Comparison of ENCODE assay signal across 17 mouse cellular contexts in genomic region chr11:5436988-5437387, GRCm38 (mm10). TPM values are rescaled to one million over a fixed set of nuclear protein-coding genes. Genes with fewer than 3 reads are reported as not detected.
DNase-seq lines count a peak whose midpoint lies in the region; ATAC-seq lines count a peak whose summit lies in the region.
"Had no signal": no experiment of that assay in that cellular context is flagged by ENCODE, and none has a peak within 500 bp of the region (broad histone marks: within the 10 kb centered on the region; RNA-seq: fewer than 3 reads in every experiment).

No protein-coding gene starts in this region.

- DNase-seq in lung, postnatal 10 days: no peak
- DNase-seq in thymus, postnatal 14 days: no peak
- DNase-seq: adrenal gland, postnatal 25 days; cerebellum, adult 2 months; cerebellum, postnatal 10 days; gastrocnemius, postnatal 10 days; heart, postnatal 4 days had no signal

- H3K4me1 ChIP-seq in heart, embryonic 16.5 days (ENCODE audit: control insufficient read depth, insufficient read depth, low read length): peaks cover 33% of the 10 kb centered on the region
- H3K4me1 ChIP-seq in heart, embryonic 12.5 days (replicated peaks): peaks cover 51% of the 10 kb centered on the region
- peaks cover 61% of the 10 kb centered on the region for H3K4me1 ChIP-seq in lung, embryonic 15.5 days
- H3K4me1 ChIP-seq in stomach, embryonic 14.5 days (ENCODE audit: control insufficient read depth, insufficient read depth, low read length): no peaks in the 10 kb centered on the region; the same call in 1 of the 2 replicates
- H3K4me1 ChIP-seq in stomach, embryonic 16.5 days (ENCODE audit: control insufficient read depth, insufficient read depth, low read length): peaks cover 27% of the 10 kb centered on the region
- H3K4me1 ChIP-seq: hindbrain, embryonic 12.5 days had no signal

- H3K9me3 ChIP-seq in heart, embryonic 16.5 days (replicated peaks; ENCODE audit: control insufficient read depth, low read length): no peaks in the 10 kb centered on the region
- H3K9me3 ChIP-seq in heart, embryonic 12.5 days (replicated peaks): no peaks in the 10 kb centered on the region
- no peaks in the 10 kb centered on the region for H3K9me3 ChIP-seq in lung, embryonic 15.5 days
- H3K9me3 ChIP-seq in stomach, embryonic 14.5 days (ENCODE audit: control insufficient read depth, low read depth, low read length): no peaks in the 10 kb centered on the region
- no peaks in the 10 kb centered on the region for H3K9me3 ChIP-seq in stomach, embryonic 16.5 days (replicated peaks; ENCODE audit: control insufficient read depth, low read length)
- H3K9me3 ChIP-seq: embryonic facial prominence, embryonic 10.5 days; forebrain, embryonic 13.5 days; hindbrain, embryonic 12.5 days had no signal

- no peak overlapping the region for H3K4me3 ChIP-seq in heart, embryonic 16.5 days (ENCODE audit: low read length)
- H3K4me3 ChIP-seq in heart, embryonic 12.5 days: no peak overlapping the region
- no peak overlapping the region for H3K4me3 ChIP-seq in lung, embryonic 15.5 days
- H3K4me3 ChIP-seq in stomach, embryonic 14.5 days (ENCODE audit: low read depth, low read length): no peak overlapping the region
- no peak overlapping the region for H3K4me3 ChIP-seq in stomach, embryonic 16.5 days (replicated peaks; ENCODE audit: low read length)
- H3K4me3 ChIP-seq: embryonic facial prominence, embryonic 10.5 days; forebrain, embryonic 13.5 days; hindbrain, embryonic 12.5 days had no signal

- H3K9ac ChIP-seq in heart, embryonic 16.5 days (ENCODE audit: low read length): no peak overlapping the region
- H3K9ac ChIP-seq in heart, embryonic 12.5 days: no peak overlapping the region
- H3K9ac ChIP-seq in lung, embryonic 15.5 days: no peak overlapping the region
- H3K9ac ChIP-seq in stomach, embryonic 14.5 days (replicated peaks; ENCODE audit: low read depth, low read length): no peak overlapping the region
- no peak overlapping the region for H3K9ac ChIP-seq in stomach, embryonic 16.5 days (ENCODE audit: low read length)
- H3K9ac ChIP-seq: forebrain, embryonic 13.5 days; hindbrain, embryonic 12.5 days had no signal

- H3K4me2 ChIP-seq in heart, embryonic 16.5 days (ENCODE audit: low read depth, low read length): no peak overlapping the region
- no peak overlapping the region for H3K4me2 ChIP-seq in heart, embryonic 12.5 days
- peak overlapping the region; percentile 3; the same call in 1 of the 2 replicates for H3K4me2 ChIP-seq in lung, embryonic 15.5 days
- no peak overlapping the region for H3K4me2 ChIP-seq in stomach, embryonic 14.5 days (replicated peaks; ENCODE audit: low read depth, low read length)
- no peak overlapping the region for H3K4me2 ChIP-seq in stomach, embryonic 16.5 days (ENCODE audit: low read depth, low read length)
- H3K4me2 ChIP-seq: forebrain, embryonic 13.5 days; hindbrain, embryonic 12.5 days had no signal

- peak overlapping the region; percentile 63 for H3K27ac ChIP-seq in heart, embryonic 16.5 days (ENCODE audit: low read length)
- no peak overlapping the region for H3K27ac ChIP-seq in heart, embryonic 12.5 days (ENCODE audit: poor library complexity, severe bottlenecking)
- H3K27ac ChIP-seq in lung, embryonic 15.5 days: peak overlapping the region; percentile 67
- no peak overlapping the region for H3K27ac ChIP-seq in stomach, embryonic 14.5 days (ENCODE audit: low read length)
- H3K27ac ChIP-seq in stomach, embryonic 16.5 days (ENCODE audit: low read length): peak overlapping the region; percentile 35; the same call in 1 of the 2 replicates
- H3K27ac ChIP-seq: embryonic facial prominence, embryonic 10.5 days; forebrain, embryonic 13.5 days; hindbrain, embryonic 12.5 days had no signal

- ATAC-seq in heart, embryonic 16.5 days (replicated peaks; ENCODE audit: extremely low read depth, insufficient read depth, low FRiP score): no peak
- ATAC-seq in heart, embryonic 12.5 days (ENCODE audit: insufficient number of reproducible peaks, low FRiP score): no peak
- ATAC-seq in lung, embryonic 15.5 days (ENCODE audit: borderline replicate concordance, extremely low read depth, low FRiP score, low TSS enrichment): no peak
- ATAC-seq in stomach, embryonic 14.5 days (ENCODE audit: insufficient number of reproducible peaks, insufficient read depth, low FRiP score, low read depth): peak; percentile 42; the same call in 1 of the 2 replicates
- ATAC-seq in stomach, embryonic 16.5 days (ENCODE audit: insufficient read depth, low FRiP score): peak; percentile 66
- ATAC-seq: forebrain, embryonic 13.5 days; hindbrain, embryonic 16.5 days; inflammation-experienced regulatory T-cells, adult 6 months had no signal

- H3K27me3 ChIP-seq in heart, embryonic 16.5 days (ENCODE audit: control insufficient read depth, insufficient read depth, low read length): no peaks in the 10 kb centered on the region
- no peaks in the 10 kb centered on the region for H3K27me3 ChIP-seq in heart, embryonic 12.5 days (replicated peaks)
- H3K27me3 ChIP-seq in lung, embryonic 15.5 days: no peaks in the 10 kb centered on the region
- no peaks in the 10 kb centered on the region for H3K27me3 ChIP-seq in stomach, embryonic 14.5 days (ENCODE audit: control insufficient read depth, insufficient read depth, low read length)
- H3K27me3 ChIP-seq in stomach, embryonic 16.5 days (ENCODE audit: control insufficient read depth, insufficient read depth, low read length): no peaks in the 10 kb centered on the region
- H3K27me3 ChIP-seq: forebrain, embryonic 13.5 days; hindbrain, embryonic 12.5 days had no signal

- no peaks in the 10 kb centered on the region for H3K36me3 ChIP-seq in heart, embryonic 16.5 days (ENCODE audit: control insufficient read depth, insufficient read depth)
- no peaks in the 10 kb centered on the region for H3K36me3 ChIP-seq in heart, embryonic 12.5 days
- no peaks in the 10 kb centered on the region for H3K36me3 ChIP-seq in lung, embryonic 15.5 days
- no peaks in the 10 kb centered on the region for H3K36me3 ChIP-seq in stomach, embryonic 14.5 days (ENCODE audit: control insufficient read depth, insufficient read depth, low read length)
- H3K36me3 ChIP-seq in stomach, embryonic 16.5 days (ENCODE audit: control insufficient read depth, insufficient read depth, low read length): no peaks in the 10 kb centered on the region
- H3K36me3 ChIP-seq: embryonic facial prominence, embryonic 10.5 days; hindbrain, embryonic 12.5 days had no signal

RNA-seq across cellular contexts. Expression of gene Znrf3, which starts 7.7 kb away (rescaled TPM):
- 6.5 and 7.3 TPM in 2 replicates for polyA plus RNA-seq in heart, embryonic 16.5 days (2015; fragmentation: Nextera tagmentation; extraction: Ambion mirVana)
- 7.3 and 7.6 TPM in 2 replicates for polyA plus RNA-seq in heart, embryonic 12.5 days (2016; fragmentation: Nextera tagmentation; extraction: Ambion mirVana)
- 14.7 and 15.8 TPM in 2 replicates for polyA plus RNA-seq in lung, embryonic 15.5 days (2015; fragmentation: Nextera tagmentation; extraction: Ambion mirVana)
- polyA plus RNA-seq in stomach, embryonic 14.5 days (2014; fragmentation: Nextera tagmentation; extraction: Ambion mirVana): 17.2 and 19.7 TPM in 2 replicates
- polyA plus RNA-seq in stomach, embryonic 16.5 days (2015; fragmentation: Nextera tagmentation; extraction: Ambion mirVana): 13.3 and 13.9 TPM in 2 replicates

Comparison
In these comparisons a context has a peak if more than half of its experiments do, and no peak if none do; other contexts are left out.
1. H3K27ac ChIP-seq: peak in heart, embryonic 16.5 days (single experiment), lung, embryonic 15.5 days (single experiment) and stomach, embryonic 16.5 days (single experiment); none in heart, embryonic 12.5 days (single experiment) and stomach, embryonic 14.5 days (single experiment).
2. ATAC-seq: peak in stomach, embryonic 14.5 days (single experiment) and stomach, embryonic 16.5 days (single experiment); none in heart, embryonic 16.5 days (single experiment), heart, embryonic 12.5 days (single experiment) and lung, embryonic 15.5 days (single experiment).